Mouse (Mus musculus) adrenal gland, postnatal 4 days (tissue): Measurements from ENCODE around the gene Edc3. TPM values are rescaled to one million over a fixed set of nuclear protein-coding genes. Genes with fewer than 3 reads are reported as not detected.

Experiments used
- DNase-seq, 2 experiments: peaks; one replicate each; pipeline ENCODE4 v3.0.0; 2021 to 2022; ENCODE audit warnings: low spot score in 2 of 2, mixed read lengths in 2 of 2
- long read RNA-seq, 2 experiments: library from polyadenylated mRNA; stranded (forward); transcript quantifications; one replicate each; pipeline ENCODE4 v2.0.0; 2021
- total RNA-seq, 2 experiments: library from RNA; stranded (reverse); gene quantifications; 2 replicates each; pipeline ENCODE4 v1.2.3; 2021

Edc3 gene
- total RNA-seq: 10 to 100 TPM; 19.0 to 20.4 TPM
- long read RNA-seq, experiment 1, full-length matches to known transcripts: 19 of 34 reads
- long read RNA-seq, experiment 1, partial matches to known transcripts: 4 of 34 reads
- long read RNA-seq, experiment 1, other reads (novel, unspliced or antisense): 11 of 34 reads
- long read RNA-seq, experiment 2, full-length matches to known transcripts: 40 of 54 reads
- long read RNA-seq, experiment 2, partial matches to known transcripts: 2 of 54 reads
- long read RNA-seq, experiment 2, other reads (novel, unspliced or antisense): 12 of 54 reads

- DNase-seq: peak; percentile 83 to 91
Measured at GRCm38 (mm10) chr9:57708068-57708719, at the start of gene Edc3. Gene Edc3 (plus strand): TSS chr9:57708540.

- DNase-seq: no peak
Measured at GRCm38 (mm10) chr9:57658970-57659369, 49.4 kb upstream of the Edc3 start.

GRCm38 (mm10) chr9:57659774-57660173, 48.6 kb upstream of the Edc3 start:
- peak in 1 of 2 experiments; percentile 54 for DNase-seq

GRCm38 (mm10) chr9:57660501-57660900, 47.8 kb upstream of the Edc3 start:
- no peak for DNase-seq

- DNase-seq: no peak
Measured at GRCm38 (mm10) chr9:57661552-57661951, 46.8 kb upstream of the Edc3 start.

- no peak for DNase-seq
Measured at GRCm38 (mm10) chr9:57664616-57665015, 43.7 kb upstream of the Edc3 start.

GRCm38 (mm10) chr9:57666536-57666935, 41.8 kb upstream of the Edc3 start:
- DNase-seq: no peak

GRCm38 (mm10) chr9:57667136-57667535, 41.2 kb upstream of the Edc3 start:
- no peak for DNase-seq

- DNase-seq: no peak
Measured at GRCm38 (mm10) chr9:57667817-57668216, 40.5 kb upstream of the Edc3 start.

- DNase-seq: no peak
Measured at GRCm38 (mm10) chr9:57668277-57668676, 40.1 kb upstream of the Edc3 start.

- no peak for DNase-seq
Measured at GRCm38 (mm10) chr9:57669566-57669965, 38.8 kb upstream of the Edc3 start.

GRCm38 (mm10) chr9:57671037-57671436, 37.3 kb upstream of the Edc3 start:
- no peak for DNase-seq

- DNase-seq: no peak
Measured at GRCm38 (mm10) chr9:57671500-57671899, 36.8 kb upstream of the Edc3 start.

- no peak for DNase-seq
Measured at GRCm38 (mm10) chr9:57681411-57681810, 26.9 kb upstream of the Edc3 start.

- no peak for DNase-seq
Measured at GRCm38 (mm10) chr9:57683520-57683919, 24.8 kb upstream of the Edc3 start, which contains the start of gene Cyp1a2. Gene Cyp1a2 (minus strand): TSS chr9:57683703.

GRCm38 (mm10) chr9:57686011-57686410, 22.3 kb upstream of the Edc3 start:
- DNase-seq: no peak

GRCm38 (mm10) chr9:57687751-57688150, 20.6 kb upstream of the Edc3 start, which contains the start of gene Cyp1a1:
Gene Cyp1a1 (plus strand): TSS chr9:57687928.
- DNase-seq: no peak

- DNase-seq: no peak
Measured at GRCm38 (mm10) chr9:57688158-57688557, 20.2 kb upstream of the Edc3 start.

- no peak for DNase-seq
Measured at GRCm38 (mm10) chr9:57688606-57689005, 19.7 kb upstream of the Edc3 start.

GRCm38 (mm10) chr9:57694108-57694507, 14.2 kb upstream of the Edc3 start:
- DNase-seq: no peak

GRCm38 (mm10) chr9:57696380-57697285, 11.7 kb upstream of the Edc3 start:
- no peak for DNase-seq

GRCm38 (mm10) chr9:57697380-57697779, 11.0 kb upstream of the Edc3 start:
- DNase-seq: no peak
